Mouse (Mus musculus) adrenal gland, postnatal 36 days (tissue): ENCODE measurements at regions not wholly inside any gene's neighbourhood (a gene's known extent, or its start where the extent isn't known, plus 50 kb on each side); places are given as distances from the start of the nearest gene placed in this dataset.
A peak's percentile ranks its signal among the peaks of the same experiment; 100 is the strongest.

Experiments
- DNase-seq, 2 experiments: peaks; one replicate each; pipeline ENCODE4 v3.0.0; 2021; ENCODE audit warnings: mixed read lengths in 1 of 2

- peak; percentile 61 to 69 for DNase-seq
Observed at GRCm38 (mm10) chr7:72362690-72363089, 56.3 kb upstream of the Mctp2 start.

DNA sequence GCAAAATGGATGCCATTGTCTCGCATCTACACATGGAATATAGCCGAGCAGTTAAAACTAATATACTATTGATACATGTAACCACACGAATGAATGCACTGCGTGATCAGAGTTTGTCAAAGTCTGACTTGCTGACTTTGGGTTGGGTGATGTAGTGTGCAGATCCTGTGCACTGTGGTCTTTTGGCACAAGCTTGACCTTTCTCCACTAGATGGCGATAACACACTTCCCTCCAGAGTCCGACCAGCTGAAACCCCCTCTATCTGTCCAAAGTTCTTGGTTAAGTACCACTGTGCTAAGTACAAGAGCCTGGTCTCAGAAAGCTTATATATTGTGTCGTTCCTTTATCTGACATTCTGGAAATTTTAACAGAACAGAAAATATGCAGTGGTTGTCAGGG lies 84.9 kb upstream of the Mctp2 start:
- DNase-seq = peak in 1 of 2 experiments; percentile 6

GRCm38 (mm10) chr7:72400056-72400455 lies 93.6 kb upstream of the Mctp2 start:
- DNase-seq = peak; percentile 39 to 65

GRCm38 (mm10) chr7:72406131-72406530 lies 99.7 kb upstream of the Mctp2 start:
- DNase-seq = no peak

DNA sequence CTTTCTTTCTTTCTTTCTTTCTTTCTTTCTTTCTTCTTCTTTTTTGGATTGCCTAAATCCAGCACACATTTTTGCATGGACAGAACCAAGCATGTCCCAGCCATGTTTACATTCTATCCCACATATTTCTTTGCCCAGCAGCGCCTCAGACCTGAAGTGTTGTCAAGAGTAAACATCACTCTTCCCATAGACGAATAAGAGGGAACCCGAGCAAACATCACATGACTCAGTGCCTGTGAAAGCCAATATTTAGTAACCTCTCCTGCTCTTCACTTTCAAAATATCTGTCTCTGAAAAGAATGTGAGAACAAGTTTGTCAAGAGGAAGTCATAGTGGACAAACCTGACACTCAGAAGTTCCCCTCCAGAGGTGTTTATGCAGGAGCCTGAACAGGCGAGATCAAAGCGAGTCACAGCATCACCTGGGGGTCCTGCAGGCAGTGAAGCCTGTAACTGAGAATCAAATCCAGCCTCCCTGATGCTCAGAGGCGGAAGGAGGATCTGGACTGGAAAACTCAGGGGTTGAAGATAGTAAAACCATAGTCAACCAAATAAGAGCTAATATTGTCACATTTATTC lies 102.1 kb upstream of the Mctp2 start:
- no peak for DNase-seq

- DNase-seq = peak in 1 of 2 experiments; percentile 13
Observed at GRCm38 (mm10) chr7:72438552-72438951, 132.1 kb upstream of the Mctp2 start.

GRCm38 (mm10) chr7:72442001-72442400 lies 135.6 kb upstream of the Mctp2 start:
- DNase-seq = peak; percentile 2 to 7

DNA sequence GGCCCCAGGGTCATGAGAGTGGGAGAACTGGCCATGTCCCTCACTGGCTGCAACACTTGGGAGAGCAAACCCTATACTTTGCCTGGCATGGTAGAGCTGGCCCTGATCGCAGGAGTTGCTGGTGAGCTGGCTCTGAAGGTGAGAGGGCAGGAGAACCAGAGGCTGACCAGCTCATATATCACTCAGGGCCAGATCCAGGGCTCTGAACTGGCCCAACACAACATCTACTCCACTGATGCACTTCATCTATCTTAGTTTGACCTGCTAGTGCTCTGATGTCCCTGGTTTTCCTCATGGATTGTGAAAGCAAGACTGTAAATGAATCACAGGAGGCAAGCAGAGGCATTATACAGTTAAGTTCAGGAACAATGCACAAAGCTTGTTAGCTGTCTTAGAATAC lies 137.6 kb upstream of the Mctp2 start:
- no peak for DNase-seq

DNA sequence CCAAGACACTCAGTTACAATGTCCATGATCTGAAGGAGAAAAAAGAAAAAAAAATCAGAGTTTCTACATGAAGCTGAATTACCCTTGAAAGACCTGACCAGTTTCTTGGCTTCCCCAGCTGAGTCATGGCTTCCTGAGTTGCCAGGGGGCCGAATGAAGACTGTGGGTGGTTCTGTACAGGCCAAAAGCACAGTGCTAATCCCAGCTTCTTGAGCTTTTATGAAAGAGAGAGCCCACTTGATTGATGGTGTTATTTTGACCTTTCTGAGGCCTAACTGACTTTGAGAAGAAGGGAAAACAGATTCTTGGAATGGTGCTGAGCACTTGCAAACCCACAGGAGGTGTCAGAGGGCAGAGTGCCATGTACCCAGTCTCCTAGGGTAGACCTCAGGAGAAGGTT lies 138.4 kb upstream of the Mctp2 start:
- no peak for DNase-seq

- DNase-seq = no peak
Observed at GRCm38 (mm10) chr7:72446911-72447310, 140.5 kb upstream of the Mctp2 start.

DNA sequence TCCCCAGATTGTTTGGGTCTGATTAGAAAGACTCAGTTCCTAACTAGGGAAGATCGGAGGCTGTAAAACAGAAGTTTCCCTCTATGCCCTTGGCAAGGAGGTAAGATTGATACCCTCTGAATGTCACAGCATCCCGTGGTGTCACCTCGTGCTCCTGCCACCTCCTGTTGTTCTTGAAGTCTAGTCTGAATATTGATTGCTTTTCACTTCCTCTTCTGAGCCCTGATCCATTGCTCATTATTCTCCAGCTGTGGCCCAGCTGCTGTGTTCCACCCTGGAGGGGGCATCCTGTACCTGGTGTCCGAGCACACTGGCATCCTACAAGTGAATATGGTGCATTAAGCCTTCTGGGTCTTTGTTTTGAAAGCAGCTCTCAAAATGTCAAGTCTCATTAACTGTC lies 156.6 kb upstream of the Mctp2 start:
- DNase-seq = no peak

- no peak for DNase-seq
Observed at GRCm38 (mm10) chr7:72464658-72465057, 158.2 kb upstream of the Mctp2 start.

GRCm38 (mm10) chr7:72469691-72470090 lies 163.3 kb upstream of the Mctp2 start:
- no peak for DNase-seq

DNA sequence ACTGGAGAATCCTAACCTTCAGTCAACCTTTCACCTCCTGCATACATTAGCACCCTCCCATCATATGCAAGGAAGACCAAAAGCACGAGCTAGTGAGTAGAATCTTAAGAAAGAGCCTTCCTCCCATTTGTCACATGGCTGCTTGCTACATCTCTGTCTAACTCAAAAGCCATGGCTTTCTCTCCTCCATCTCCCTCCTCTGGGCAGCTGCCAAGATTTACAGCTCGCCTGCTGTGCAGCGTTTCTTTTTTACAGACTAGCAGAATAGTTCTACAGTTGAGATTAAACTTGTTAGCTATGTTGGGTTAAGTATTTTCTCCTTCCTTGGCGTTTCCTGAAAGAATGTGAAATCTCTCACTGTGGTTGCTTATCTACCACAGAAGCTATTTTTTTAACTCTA lies 168.3 kb upstream of the Mctp2 start:
- DNase-seq = no peak

GRCm38 (mm10) chr7:72478936-72479335 lies 172.5 kb upstream of the Mctp2 start:
- no peak for DNase-seq

DNA sequence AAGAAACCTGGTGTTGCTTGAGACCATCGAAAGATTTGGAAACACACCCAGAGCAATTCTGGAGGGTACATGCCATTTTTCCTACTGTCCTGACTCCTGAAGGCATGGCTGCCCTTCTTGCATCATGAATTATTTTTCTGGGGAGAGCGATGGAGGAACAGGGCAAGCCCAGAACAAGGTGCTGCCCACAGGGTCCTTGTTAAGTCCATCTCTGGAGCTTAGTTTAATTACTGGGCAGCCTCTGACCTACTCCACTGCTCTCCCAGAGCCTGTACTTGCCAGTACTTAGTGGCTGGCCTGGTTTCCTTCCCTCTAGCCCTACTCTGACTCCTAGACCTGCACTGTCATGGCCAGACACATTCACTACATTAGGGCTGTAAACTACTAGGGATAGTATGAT lies 174.9 kb upstream of the Mctp2 start:
- no peak for DNase-seq

DNA sequence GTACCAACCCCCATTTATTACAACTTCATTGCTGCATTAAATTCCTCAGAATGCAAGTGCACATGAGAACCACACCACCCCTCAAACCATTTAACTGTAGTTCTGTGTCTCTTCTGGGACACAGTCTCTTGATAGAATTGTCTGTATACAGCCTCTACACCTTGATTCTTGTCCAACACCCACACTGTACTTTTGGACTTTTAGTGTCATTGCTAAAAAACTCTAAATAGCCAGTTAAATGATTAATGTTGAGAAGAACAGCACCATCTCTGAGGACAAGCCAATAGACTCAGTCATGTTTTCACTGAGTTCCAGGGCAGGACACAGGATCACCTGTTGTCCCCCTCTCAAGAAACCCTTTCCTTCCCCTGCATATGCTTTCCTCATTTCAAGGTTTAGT lies 183.8 kb upstream of the Mctp2 start:
- DNase-seq = no peak

GRCm38 (mm10) chr7:72493292-72493691 lies 186.9 kb upstream of the Mctp2 start:
- DNase-seq = peak; percentile 4 to 33

- DNase-seq = no peak
Observed at GRCm38 (mm10) chr7:72496933-72497631, 190.7 kb upstream of the Mctp2 start.

DNA sequence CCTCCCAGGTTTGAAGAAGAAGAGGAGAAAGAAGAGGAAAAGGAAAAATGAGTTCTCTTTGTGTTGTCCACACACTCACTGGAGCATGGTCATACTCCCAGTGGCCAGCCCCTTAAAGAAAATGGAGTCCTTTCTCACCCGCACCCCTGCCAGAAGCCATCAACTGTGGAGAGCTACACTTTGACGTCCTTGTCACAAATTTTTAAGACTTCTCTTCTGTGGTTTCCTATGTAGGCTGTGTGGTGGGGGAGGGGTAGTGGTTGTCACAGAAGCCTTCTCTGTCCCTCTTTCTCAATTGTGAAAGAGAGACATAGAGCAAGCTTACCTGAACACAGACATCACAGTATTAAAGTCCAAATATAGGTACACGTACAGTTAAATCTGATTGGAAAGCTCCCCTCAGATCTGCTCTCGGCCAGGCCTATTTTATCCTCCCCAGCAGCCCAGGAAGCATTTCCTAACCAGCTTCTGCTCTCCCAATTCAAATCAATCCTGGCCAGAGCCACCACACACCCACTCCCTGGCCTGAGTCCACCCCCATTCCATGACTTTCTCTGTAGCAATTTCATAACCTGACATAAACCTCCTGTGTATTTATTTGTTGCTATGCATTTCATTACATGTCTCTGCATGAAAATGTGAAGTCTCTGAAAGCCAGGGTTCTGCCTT lies 192.3 kb upstream of the Mctp2 start:
- peak in 1 of 2 experiments; percentile 25 for DNase-seq

GRCm38 (mm10) chr7:72499788-72500187 lies 193.4 kb upstream of the Mctp2 start:
- no peak for DNase-seq

- DNase-seq = no peak
Observed at GRCm38 (mm10) chr7:72500190-72500589, 193.8 kb upstream of the Mctp2 start.

DNA sequence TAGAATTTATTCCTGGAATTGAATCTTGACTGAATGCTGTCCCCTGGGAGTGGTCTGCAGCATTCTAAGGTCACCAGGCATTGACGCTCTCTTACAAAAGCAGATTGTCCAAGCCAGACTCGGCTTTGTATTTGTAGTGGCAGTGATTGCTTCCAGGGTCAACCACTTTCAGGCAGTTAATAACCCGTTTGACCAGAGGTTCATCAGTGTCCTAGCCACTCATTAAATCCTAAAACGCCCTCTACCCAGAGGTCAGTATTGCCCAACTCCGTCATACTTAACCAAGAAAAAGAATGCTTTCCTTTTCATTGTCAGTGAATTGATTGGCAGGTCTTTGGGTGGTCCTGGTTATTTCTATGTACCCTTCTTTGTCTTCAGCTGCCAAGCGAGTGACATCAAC lies 194.6 kb upstream of the Mctp2 start:
- no peak for DNase-seq

GRCm38 (mm10) chr7:72501431-72501830 lies 195.0 kb upstream of the Mctp2 start:
- no peak for DNase-seq
